Mouse (Mus musculus): Measurements from ENCODE around the gene Mllt3. TPM values are rescaled to one million over a fixed set of nuclear protein-coding genes. Genes with fewer than 3 reads are reported as not detected.

Mllt3 gene
- total and polyA plus RNA-seq, 3 experiments: 15.4 to 75.3 TPM; not detected in 1

DNA sequence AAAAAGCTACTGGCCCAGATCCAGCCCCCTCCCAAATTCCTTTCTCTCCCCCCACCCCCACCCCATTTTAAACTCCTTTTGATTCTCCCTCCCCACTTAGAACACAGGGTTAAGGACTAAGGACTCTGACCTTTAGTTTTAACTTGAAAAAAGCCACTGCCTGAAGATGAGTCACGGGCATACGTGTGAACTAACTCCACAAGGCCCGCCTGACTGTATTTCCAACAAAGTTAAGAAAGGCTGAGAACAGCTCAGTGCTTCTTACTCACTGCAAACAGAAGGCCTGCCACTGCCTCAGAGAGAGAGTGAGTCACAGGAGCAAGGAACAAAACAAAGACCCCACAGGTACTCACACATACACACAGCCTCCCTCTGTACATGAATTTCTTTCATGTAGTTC is 48.6 kb downstream of the Mllt3 start:
- Histone ChIP-seq H3K36me3 (ENCODE audit: control insufficient read depth in 1 of 2, insufficient read depth in 2 of 2, low read length in 2 of 2) (no peaks in the 10 kb centered on the region), H3K27ac (ENCODE audit: control insufficient read depth, low read depth, low read length) (no peak overlapping the region), H3K4me3 (ENCODE audit: control insufficient read depth in 1 of 2, insufficient read depth in 1 of 2, low read depth in 2 of 2, low read length in 2 of 2) (no peak overlapping the region), H3K4me1 (ENCODE audit: control insufficient read depth in 1 of 2, insufficient read depth in 2 of 2, low read length in 2 of 2) (no peaks in the 10 kb centered on the region), H3K9me3 (replicated peaks; ENCODE audit: insufficient read depth, low read length) (no peaks in the 10 kb centered on the region), H3K79me2 (ENCODE audit: control insufficient read depth, insufficient read depth, low read length, poor library complexity) (peaks cover 2% of the 10 kb centered on the region; the same call in 1 of the 2 replicates), H3K9ac (ENCODE audit: control insufficient read depth, low read depth, low read length, poor library complexity, severe bottlenecking) (no peak overlapping the region), H3K27me3 (ENCODE audit: control insufficient read depth in 1 of 2, insufficient read depth in 2 of 2, low read length in 2 of 2) (no peaks in the 10 kb centered on the region)
- TF ChIP-seq MAZ (IDR thresholded peaks at IDR 0.05; ENCODE audit: low read depth, low read length) (no peak), ZC3H11A (IDR thresholded peaks at IDR 0.05; ENCODE audit: low read depth, low read length) (no peak)
- no peak for DNase-seq (ENCODE audit: low read depth, low spot score)

DNA sequence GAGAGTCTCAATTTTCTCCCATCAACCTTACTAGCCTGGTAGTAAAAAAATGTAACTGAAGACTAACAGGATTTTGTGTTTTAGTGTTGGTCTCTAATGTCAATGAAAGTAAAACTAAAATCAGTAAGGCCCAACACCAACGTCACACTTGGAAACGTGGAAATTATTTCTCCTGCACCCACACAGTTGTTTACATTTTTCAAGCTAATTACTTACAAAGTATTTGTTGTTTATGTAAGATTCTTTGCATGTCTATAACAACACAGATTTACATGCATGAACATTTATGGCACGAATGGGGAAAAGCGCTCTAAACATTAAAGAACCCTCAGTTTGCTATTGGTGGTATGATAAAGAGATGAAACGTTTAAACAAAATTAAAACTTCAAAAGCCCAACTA is 49.1 kb downstream of the Mllt3 start:
- Histone ChIP-seq H3K36me3 (ENCODE audit: control insufficient read depth in 1 of 2, insufficient read depth in 2 of 2, low read length in 2 of 2) (no peaks in the 10 kb centered on the region; a peak in 1 of 4 replicates), H3K79me2 (ENCODE audit: control insufficient read depth, insufficient read depth, low read length, poor library complexity) (peaks cover 2% of the 10 kb centered on the region; the same call in 1 of the 2 replicates), H3K4me1 (ENCODE audit: control insufficient read depth in 1 of 2, insufficient read depth in 2 of 2, low read length in 2 of 2) (0 out of 4 replicates have a peak, but pooled peaks cover 0 to 2% of the 10 kb centered on the region in 2 experiments), H3K27me3 (ENCODE audit: control insufficient read depth in 1 of 2, insufficient read depth in 2 of 2, low read length in 2 of 2) (no peaks in the 10 kb centered on the region), H3K9ac (ENCODE audit: control insufficient read depth, low read depth, low read length, poor library complexity, severe bottlenecking) (no peak overlapping the region), H3K9me3 (replicated peaks; ENCODE audit: insufficient read depth, low read length) (no peaks in the 10 kb centered on the region), H3K27ac (ENCODE audit: control insufficient read depth, low read depth, low read length) (no peak overlapping the region), H3K4me3 (ENCODE audit: control insufficient read depth in 1 of 2, insufficient read depth in 1 of 2, low read depth in 2 of 2, low read length in 2 of 2) (no peak overlapping the region)
- no peak for TF ChIP-seq ZMIZ1 (IDR thresholded peaks at IDR 0.05; ENCODE audit: low read depth, low read length)
- TF ChIP-seq RAD21 (IDR thresholded peaks at IDR 0.05; ENCODE audit: low read depth, low read length): no peak
- TF ChIP-seq TAL1 (IDR thresholded peaks at IDR 0.05; ENCODE audit: low read length): no peak
- no peak for TF ChIP-seq MXI1 (IDR thresholded peaks at IDR 0.05; ENCODE audit: low read depth, low read length)
- TF ChIP-seq KAT2A (conservative IDR thresholded peaks at IDR 0.05; ENCODE audit: low read depth, low read length): no peak
- TF ChIP-seq MAFK (IDR thresholded peaks at IDR 0.05; ENCODE audit: borderline replicate concordance, low read depth, low read length): no peak
- TF ChIP-seq MAZ (IDR thresholded peaks at IDR 0.05; ENCODE audit: low read depth, low read length): no peak
- TF ChIP-seq SMC3 (IDR thresholded peaks at IDR 0.05; ENCODE audit: low read depth, low read length): no peak
- no peak for TF ChIP-seq NELFE (IDR thresholded peaks at IDR 0.05; ENCODE audit: low read depth, low read length)
- DNase-seq (ENCODE audit: low read depth, low spot score): no peak

DNA sequence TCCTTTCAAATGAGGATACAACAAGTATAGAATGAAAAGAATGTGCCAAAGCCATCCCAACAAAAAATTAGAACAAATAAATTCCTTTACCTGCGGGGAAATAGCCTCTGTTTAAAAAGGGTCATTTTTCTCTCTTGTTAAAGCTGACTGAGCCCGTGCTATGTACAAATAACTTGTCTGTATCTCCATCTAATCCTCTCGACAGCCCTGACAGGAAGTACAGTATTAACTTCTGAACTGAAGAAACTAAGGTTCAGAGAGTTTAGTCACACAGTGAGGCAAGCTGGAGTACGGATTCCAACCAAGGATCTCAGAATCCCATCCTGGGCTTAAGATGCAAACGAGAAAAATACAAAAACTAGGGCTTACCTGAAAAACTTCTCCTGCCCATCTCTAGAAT is 50.6 kb downstream of the Mllt3 start:
- Histone ChIP-seq H3K27me3 (ENCODE audit: control insufficient read depth in 1 of 2, insufficient read depth in 2 of 2, low read length in 2 of 2) (no peaks in the 10 kb centered on the region), H3K4me1 (ENCODE audit: control insufficient read depth in 1 of 2, insufficient read depth in 2 of 2, low read length in 2 of 2) (0 out of 4 replicates have a peak, but pooled peaks cover 0 to 2% of the 10 kb centered on the region in 2 experiments), H3K79me2 (ENCODE audit: control insufficient read depth, insufficient read depth, low read length, poor library complexity) (peaks cover 2% of the 10 kb centered on the region; the same call in 1 of the 2 replicates), H3K36me3 (ENCODE audit: control insufficient read depth in 1 of 2, insufficient read depth in 2 of 2, low read length in 2 of 2) (no peaks in the 10 kb centered on the region; a peak in 1 of 4 replicates), H3K27ac (ENCODE audit: control insufficient read depth, low read depth, low read length) (no peak overlapping the region), H3K9me3 (replicated peaks; ENCODE audit: insufficient read depth, low read length) (no peaks in the 10 kb centered on the region), H3K9ac (ENCODE audit: control insufficient read depth, low read depth, low read length, poor library complexity, severe bottlenecking) (no peak overlapping the region), H3K4me3 (ENCODE audit: control insufficient read depth in 1 of 2, insufficient read depth in 1 of 2, low read depth in 2 of 2, low read length in 2 of 2) (no peak overlapping the region)
- DNase-seq (ENCODE audit: low read depth, low spot score): no peak
- TF ChIP-seq MEF2A (IDR thresholded peaks at IDR 0.05; ENCODE audit: extremely low read depth, insufficient replicate concordance, low read depth, low read length, poor library complexity, severe bottlenecking) (no peak), MYB (IDR thresholded peaks at IDR 0.05; ENCODE audit: low read depth, low read length) (no peak), GATA1 (IDR thresholded peaks at IDR 0.05; ENCODE audit: low read depth, low read length) (no peak), KAT2A (conservative IDR thresholded peaks at IDR 0.05; ENCODE audit: low read depth, low read length) (no peak), CHD1 (IDR thresholded peaks at IDR 0.05; ENCODE audit: low read depth, low read length) (no peak), CHD2 (IDR thresholded peaks at IDR 0.05; ENCODE audit: low read length) (no peak), ELF1 (IDR thresholded peaks at IDR 0.05; ENCODE audit: low read depth, low read length) (no peak), USF2 (IDR thresholded peaks at IDR 0.05; ENCODE audit: borderline replicate concordance in 1 of 2, insufficient read depth in 1 of 2, low read depth in 1 of 2, low read length in 2 of 2) (no peak), TCF12 (IDR thresholded peaks at IDR 0.05; ENCODE audit: low read depth, low read length) (no peak), MAZ (IDR thresholded peaks at IDR 0.05; ENCODE audit: low read depth, low read length) (no peak), E2F4 (IDR thresholded peaks at IDR 0.05; ENCODE audit: borderline replicate concordance, low read depth, low read length) (no peak), EP300 (IDR thresholded peaks at IDR 0.05; ENCODE audit: low read depth in 1 of 2, low read length in 2 of 2) (no peak), MXI1 (IDR thresholded peaks at IDR 0.05; ENCODE audit: low read depth, low read length) (no peak), POLR2AphosphoS5 (IDR thresholded peaks at IDR 0.05; ENCODE audit: borderline replicate concordance, low read depth, low read length) (no peak), RCOR1 (IDR thresholded peaks at IDR 0.05; ENCODE audit: low read depth, low read length) (no peak), MYC (IDR thresholded peaks at IDR 0.05; ENCODE audit: low read depth, low read length) (no peak), SIN3A (IDR thresholded peaks at IDR 0.05; ENCODE audit: low read length) (no peak)

All from MEL (cell line).